Mouse (Mus musculus): ENCODE data around the gene Fshr. TPM values are rescaled to one million over a fixed set of nuclear protein-coding genes. Genes with fewer than 3 reads are reported as not detected.

Gene Fshr
- polyA plus RNA-seq, 1 experiment from 2014 or later: not detected

DNA sequence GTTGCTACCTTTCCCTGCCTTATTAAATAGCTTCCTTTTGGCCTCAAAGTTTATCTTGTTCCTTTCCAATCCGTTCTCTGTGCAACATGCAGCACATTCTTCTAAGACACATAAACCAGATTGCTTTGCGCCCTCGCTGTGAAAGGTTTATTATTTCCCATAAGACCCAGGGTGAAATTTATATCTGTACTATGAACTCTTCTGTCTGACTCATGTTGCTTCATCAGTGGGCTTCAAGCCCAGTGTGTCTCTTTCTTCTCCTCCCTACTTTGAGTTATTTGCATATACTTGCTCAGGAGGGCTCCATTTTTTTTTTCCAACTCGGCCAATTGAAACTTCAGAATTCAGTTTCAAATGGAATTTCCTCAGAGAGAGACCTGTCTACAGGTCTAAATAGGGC is 183.5 kb downstream of the Fshr start:
- H3K36me3 ChIP-seq: no peaks in the 10 kb centered on the region
- 59% methylated on average over 4 of the region's 4 CpGs for WGBS (ENCODE audit: insufficient replicate concordance)
- no peak overlapping the region for H3K4me2 ChIP-seq
- no peaks in the 10 kb centered on the region for H3K9me3 ChIP-seq (replicated peaks)
- H3K4me3 ChIP-seq: no peak overlapping the region
- ATAC-seq: no peak
- no peak overlapping the region for H3K27ac ChIP-seq
- H3K9ac ChIP-seq: no peak overlapping the region
- H3K27me3 ChIP-seq (replicated peaks): no peaks in the 10 kb centered on the region
- H3K4me1 ChIP-seq: no peaks in the 10 kb centered on the region

DNA sequence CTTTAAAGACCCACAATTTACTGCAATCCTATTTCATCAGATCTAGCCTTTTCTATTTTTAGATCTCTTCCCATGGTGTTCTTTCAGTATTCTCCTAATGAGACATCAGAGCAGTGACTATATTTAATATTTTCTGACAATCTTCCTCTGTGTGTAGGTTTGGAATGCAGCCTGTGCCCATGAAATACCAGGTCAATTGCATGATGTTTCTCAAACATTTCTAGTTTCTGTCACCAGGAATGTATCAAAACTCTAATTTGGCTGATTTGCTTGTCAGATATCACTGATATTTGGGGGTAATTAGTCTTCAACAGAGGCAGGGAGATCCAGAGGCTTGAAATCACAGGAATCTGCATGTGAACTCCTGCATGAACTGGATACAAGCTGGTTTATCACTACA is 186.8 kb downstream of the Fshr start:
- Histone ChIP-seq H3K4me2 (no peak overlapping the region), H3K27ac (no peak overlapping the region), H3K4me1 (no peaks in the 10 kb centered on the region), H3K36me3 (no peaks in the 10 kb centered on the region), H3K9me3 (replicated peaks) (no peaks in the 10 kb centered on the region), H3K27me3 (replicated peaks) (no peaks in the 10 kb centered on the region), H3K9ac (no peak overlapping the region), H3K4me3 (no peak overlapping the region)
- ATAC-seq: no peak

DNA sequence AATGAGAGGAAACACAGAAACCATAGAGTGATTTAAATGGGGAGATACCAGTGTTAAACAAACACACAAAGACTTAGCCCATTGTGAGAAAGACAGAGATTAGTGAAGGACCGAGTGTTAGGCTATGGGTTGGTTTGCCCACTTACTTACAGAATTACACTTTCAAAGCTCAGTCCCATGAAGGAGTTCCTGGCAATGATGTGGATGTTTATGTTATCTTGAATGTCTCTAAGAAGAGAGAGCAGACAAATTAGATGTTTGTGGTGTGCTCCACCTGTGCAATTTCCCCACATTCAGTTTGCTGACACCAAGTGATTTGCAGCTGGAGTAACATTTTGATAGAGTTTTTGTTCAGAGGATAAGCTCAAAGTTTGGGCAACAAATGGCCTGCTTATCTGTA is 191.4 kb downstream of the Fshr start:
- ATAC-seq: no peak
- H3K9ac ChIP-seq: no peak overlapping the region
- no peaks in the 10 kb centered on the region for H3K36me3 ChIP-seq
- no peak overlapping the region for H3K4me2 ChIP-seq
- H3K4me3 ChIP-seq: no peak overlapping the region
- H3K27ac ChIP-seq: no peak overlapping the region
- WGBS (ENCODE audit: insufficient replicate concordance): 62% methylated on average over 1 of the region's 1 CpGs
- H3K4me1 ChIP-seq: no peaks in the 10 kb centered on the region
- H3K27me3 ChIP-seq (replicated peaks): no peaks in the 10 kb centered on the region
- no peaks in the 10 kb centered on the region for H3K9me3 ChIP-seq (replicated peaks)

DNA sequence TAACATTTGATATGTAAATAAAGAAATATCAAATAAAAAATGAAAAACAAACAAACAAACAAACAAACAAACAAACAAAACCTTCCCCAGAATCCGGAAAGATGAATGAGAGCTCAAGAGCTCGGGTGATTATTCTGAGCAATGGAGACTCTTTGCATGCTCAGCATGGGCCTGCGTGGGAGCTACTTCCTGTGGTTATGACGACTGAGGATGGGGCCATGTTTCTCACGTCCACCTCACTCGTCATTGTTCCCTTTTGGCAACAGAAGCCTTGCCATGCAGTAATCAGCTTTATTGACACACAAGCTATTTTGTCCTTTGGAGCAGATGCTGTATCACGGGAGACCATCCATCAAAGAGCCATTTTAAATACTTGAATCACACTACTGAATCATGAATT is 191.8 kb downstream of the Fshr start:
- Histone ChIP-seq H3K36me3 (no peaks in the 10 kb centered on the region), H3K4me1 (no peaks in the 10 kb centered on the region), H3K27me3 (replicated peaks) (no peaks in the 10 kb centered on the region), H3K9me3 (replicated peaks) (no peaks in the 10 kb centered on the region), H3K9ac (no peak overlapping the region), H3K27ac (no peak overlapping the region), H3K4me3 (no peak overlapping the region), H3K4me2 (no peak overlapping the region)
- WGBS (ENCODE audit: insufficient replicate concordance): 48% methylated on average over 7 of the region's 7 CpGs
- ATAC-seq: no peak

DNA sequence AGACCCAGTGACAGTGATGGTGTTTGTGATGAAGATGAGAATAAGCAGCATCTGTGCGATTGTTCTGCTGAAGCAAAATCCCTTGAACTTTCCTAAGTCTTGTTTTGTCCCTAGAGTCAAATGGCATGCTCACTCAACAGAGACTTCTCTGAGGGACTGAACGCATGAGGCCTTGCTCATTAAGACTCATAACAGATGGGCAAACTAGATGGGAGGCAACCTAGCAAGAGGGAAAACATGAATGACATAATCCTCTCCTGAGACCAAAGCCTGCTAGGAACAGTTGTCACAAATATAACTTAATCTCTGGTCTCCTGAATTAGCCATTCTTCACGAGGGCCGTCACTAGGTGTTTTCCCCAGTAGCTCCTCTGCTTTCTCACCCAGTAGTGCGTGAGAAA is 194.5 kb downstream of the Fshr start:
- H3K4me3 ChIP-seq: no peak overlapping the region
- no peak overlapping the region for H3K27ac ChIP-seq
- no peak overlapping the region for H3K4me2 ChIP-seq
- 68% methylated on average over 5 of the region's 5 CpGs for WGBS (ENCODE audit: insufficient replicate concordance)
- no peaks in the 10 kb centered on the region for H3K9me3 ChIP-seq (replicated peaks)
- ATAC-seq: no peak
- H3K4me1 ChIP-seq: no peaks in the 10 kb centered on the region
- H3K9ac ChIP-seq: no peak overlapping the region
- H3K27me3 ChIP-seq (replicated peaks): no peaks in the 10 kb centered on the region
- H3K36me3 ChIP-seq: no peaks in the 10 kb centered on the region

DNA sequence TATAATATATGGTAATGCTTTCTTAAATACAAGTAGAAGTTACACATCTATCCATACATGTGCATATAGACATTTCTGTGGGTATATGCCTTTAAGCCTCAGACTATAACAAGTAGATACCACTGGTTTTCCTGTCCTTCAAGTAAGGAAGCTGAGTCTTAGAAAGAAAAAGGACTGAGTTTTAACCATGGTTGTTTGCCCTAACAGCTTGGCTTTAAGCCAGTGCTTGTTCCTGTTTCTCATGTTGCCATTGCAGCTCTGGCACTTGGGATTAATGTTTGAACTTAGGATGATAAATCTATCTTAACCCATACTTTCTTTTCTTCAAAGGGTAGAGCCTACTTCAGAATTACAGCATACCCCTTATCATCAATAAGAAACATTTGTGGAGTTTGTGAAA is 200.6 kb downstream of the Fshr start:
- Histone ChIP-seq H3K4me3 (no peak overlapping the region), H3K4me2 (no peak overlapping the region), H3K9ac (no peak overlapping the region), H3K9me3 (replicated peaks) (no peaks in the 10 kb centered on the region), H3K27ac (no peak overlapping the region), H3K4me1 (no peaks in the 10 kb centered on the region), H3K27me3 (replicated peaks) (no peaks in the 10 kb centered on the region), H3K36me3 (no peaks in the 10 kb centered on the region)
- ATAC-seq: no peak

DNA sequence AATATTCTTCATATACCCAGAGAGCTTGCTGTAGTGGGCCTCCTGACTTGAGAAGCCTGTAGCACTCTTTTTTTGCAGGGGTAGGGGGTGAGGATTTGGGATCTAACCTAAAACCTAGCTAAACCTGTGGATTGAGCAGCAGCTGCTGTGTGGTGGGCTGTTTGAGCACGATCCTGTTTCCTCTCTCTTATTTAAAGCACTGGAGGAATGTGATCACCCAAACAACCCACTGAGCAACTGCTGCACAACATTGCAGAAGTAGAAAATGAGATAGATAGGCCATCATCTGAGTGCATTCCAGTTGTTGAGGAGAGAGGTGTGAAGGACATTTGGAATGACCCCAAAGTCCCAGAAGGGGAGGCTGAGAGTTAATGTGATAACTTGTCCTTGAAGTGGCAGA is 202.2 kb downstream of the Fshr start:
- Histone ChIP-seq H3K27me3 (replicated peaks) (no peaks in the 10 kb centered on the region), H3K9ac (no peak overlapping the region), H3K36me3 (no peaks in the 10 kb centered on the region), H3K9me3 (replicated peaks) (no peaks in the 10 kb centered on the region), H3K4me1 (no peaks in the 10 kb centered on the region), H3K4me2 (no peak overlapping the region), H3K27ac (no peak overlapping the region), H3K4me3 (no peak overlapping the region)
- ATAC-seq: no peak
- 54% methylated on average over 1 of the region's 1 CpGs for WGBS (ENCODE audit: insufficient replicate concordance)

DNA sequence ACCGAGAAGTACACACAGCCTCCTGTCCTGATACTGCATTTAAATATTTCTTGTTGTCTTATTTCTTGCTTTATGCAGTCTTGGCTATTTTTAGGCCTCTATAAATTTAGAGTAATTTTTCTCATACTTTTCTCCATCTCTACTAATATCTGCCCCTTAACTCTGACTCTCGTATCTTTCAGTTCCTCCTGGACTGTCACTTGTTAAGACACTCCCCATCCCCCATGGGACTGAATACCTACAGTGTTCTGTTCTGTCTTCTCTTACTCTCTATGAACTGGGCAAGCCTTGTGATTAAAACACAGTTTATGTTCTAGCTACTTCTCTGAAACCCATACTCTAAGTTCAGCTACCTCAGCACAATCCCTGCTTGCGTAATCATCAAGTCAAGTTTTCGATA is 209.2 kb downstream of the Fshr start:
- Histone ChIP-seq H3K4me2 (no peak overlapping the region), H3K27me3 (replicated peaks) (no peaks in the 10 kb centered on the region), H3K27ac (no peak overlapping the region), H3K36me3 (no peaks in the 10 kb centered on the region), H3K4me3 (no peak overlapping the region), H3K4me1 (no peaks in the 10 kb centered on the region), H3K9me3 (replicated peaks) (no peaks in the 10 kb centered on the region), H3K9ac (no peak overlapping the region)
- 67% methylated on average over 4 of the region's 4 CpGs for WGBS (ENCODE audit: insufficient replicate concordance)
- no peak for ATAC-seq

DNA sequence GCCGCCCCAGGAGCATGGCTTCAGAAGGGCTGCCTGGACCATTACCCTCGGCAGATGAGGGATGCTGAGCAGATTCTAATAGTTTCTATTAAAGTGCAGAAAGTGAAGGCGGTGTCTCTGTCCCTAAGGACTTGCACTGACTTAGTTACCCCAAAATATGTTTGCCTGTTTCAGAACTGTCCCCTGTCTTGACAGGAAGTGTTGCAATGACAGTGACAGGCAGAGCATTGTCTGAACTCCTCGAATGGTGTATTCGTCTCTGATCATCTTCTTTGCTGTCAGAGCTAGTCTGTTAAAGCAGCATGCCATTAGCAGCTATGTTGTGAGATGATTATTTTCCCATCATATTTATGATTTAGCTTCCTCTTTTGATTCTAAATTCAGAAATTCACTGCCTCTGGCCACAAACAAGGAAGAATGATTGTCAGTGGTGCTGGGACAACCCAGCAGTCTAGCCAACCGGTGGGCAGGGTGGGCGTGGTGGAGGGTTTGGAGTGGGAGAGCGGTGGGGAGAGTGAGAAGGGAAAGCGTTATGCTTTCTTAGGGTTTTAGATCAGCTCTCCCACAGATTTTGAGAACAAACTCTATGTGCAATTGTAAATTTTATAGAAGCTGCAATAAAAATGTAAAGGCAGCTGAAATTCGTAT is 219.6 kb downstream of the Fshr start:
- no peak for ATAC-seq
- no peaks in the 10 kb centered on the region for H3K27me3 ChIP-seq (replicated peaks)
- 59% methylated on average over 10 of the region's 10 CpGs for WGBS (ENCODE audit: insufficient replicate concordance)
- no peaks in the 10 kb centered on the region for H3K4me1 ChIP-seq
- H3K36me3 ChIP-seq: no peaks in the 10 kb centered on the region
- H3K4me3 ChIP-seq: no peak overlapping the region
- H3K9me3 ChIP-seq (replicated peaks): no peaks in the 10 kb centered on the region
- H3K4me2 ChIP-seq: no peak overlapping the region
- no peak overlapping the region for H3K9ac ChIP-seq
- no peak overlapping the region for H3K27ac ChIP-seq

DNA sequence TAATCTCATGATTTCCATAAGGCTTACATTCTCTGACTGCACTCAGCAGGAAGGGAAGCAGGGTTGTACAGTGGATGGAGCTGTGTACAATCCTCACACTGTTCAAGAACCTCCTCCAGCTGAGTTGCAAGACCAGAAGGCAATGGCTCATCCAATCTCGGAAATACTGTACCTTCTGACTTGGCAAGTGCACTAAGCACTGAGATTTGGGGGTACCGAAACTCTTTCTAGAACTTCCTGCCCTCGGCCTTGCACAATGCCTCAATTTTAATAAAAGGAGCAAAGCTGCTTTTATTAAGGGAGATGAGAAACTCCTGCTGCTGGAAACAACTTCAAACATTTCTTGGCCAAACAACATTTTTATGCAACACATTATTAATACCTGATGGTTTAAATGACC is 225.9 kb downstream of the Fshr start:
- 53% methylated on average over 3 of the region's 3 CpGs for WGBS (ENCODE audit: insufficient replicate concordance)
- H3K27ac ChIP-seq: no peak overlapping the region
- no peak overlapping the region for H3K4me3 ChIP-seq
- H3K27me3 ChIP-seq (replicated peaks): no peaks in the 10 kb centered on the region
- no peaks in the 10 kb centered on the region for H3K36me3 ChIP-seq
- no peak overlapping the region for H3K4me2 ChIP-seq
- ATAC-seq: no peak
- H3K4me1 ChIP-seq: no peaks in the 10 kb centered on the region
- no peaks in the 10 kb centered on the region for H3K9me3 ChIP-seq (replicated peaks)
- no peak overlapping the region for H3K9ac ChIP-seq

DNA sequence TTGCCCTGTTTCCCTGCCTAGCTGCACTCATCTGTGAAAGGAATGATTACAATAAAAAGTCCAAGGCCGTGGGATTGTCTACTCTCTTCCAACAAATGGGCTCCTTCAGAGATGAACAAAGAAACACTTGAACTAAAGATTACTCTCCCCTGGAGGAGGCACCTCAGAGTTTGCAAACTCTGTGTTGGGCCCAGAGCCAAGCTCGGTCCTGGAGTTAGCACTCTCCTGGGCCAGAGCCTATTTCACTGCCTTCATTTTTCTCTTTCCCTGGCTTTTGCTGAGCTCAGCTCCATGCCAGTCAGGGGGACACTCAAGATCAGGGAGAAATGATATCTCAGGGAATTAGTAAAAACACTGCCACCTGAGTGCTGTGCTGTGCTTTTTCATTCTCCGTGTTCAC is 234.4 kb downstream of the Fshr start:
- ATAC-seq: no peak
- H3K27me3 ChIP-seq (replicated peaks): no peaks in the 10 kb centered on the region
- H3K9ac ChIP-seq: no peak overlapping the region
- H3K9me3 ChIP-seq (replicated peaks): no peaks in the 10 kb centered on the region
- no peak overlapping the region for H3K4me2 ChIP-seq
- H3K4me3 ChIP-seq: no peak overlapping the region
- H3K4me1 ChIP-seq: no peaks in the 10 kb centered on the region
- no peak overlapping the region for H3K27ac ChIP-seq
- 68% methylated on average over 3 of the region's 3 CpGs for WGBS (ENCODE audit: insufficient replicate concordance)
- no peaks in the 10 kb centered on the region for H3K36me3 ChIP-seq

DNA sequence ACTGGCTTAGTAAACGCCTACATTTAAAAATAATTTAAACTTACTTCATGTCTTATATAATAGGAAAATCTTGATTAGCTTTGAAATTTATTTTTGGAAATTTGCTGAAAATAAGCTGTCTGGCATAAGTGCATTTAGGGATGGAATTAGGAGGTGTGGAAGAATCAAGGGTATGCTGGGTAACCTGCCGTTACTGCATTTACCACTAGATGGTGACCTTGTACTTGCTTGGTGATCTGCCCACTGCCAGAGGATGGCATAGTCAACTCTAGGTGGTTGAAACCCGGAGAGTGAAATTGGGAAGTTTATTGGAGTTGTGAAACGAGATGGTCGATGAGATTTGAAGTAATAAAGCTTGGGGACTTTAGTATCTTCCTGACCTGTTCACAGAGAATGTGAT is 246.5 kb downstream of the Fshr start:
- no peaks in the 10 kb centered on the region for H3K9me3 ChIP-seq (replicated peaks)
- H3K27ac ChIP-seq: no peak overlapping the region
- H3K4me3 ChIP-seq: no peak overlapping the region
- no peaks in the 10 kb centered on the region for H3K36me3 ChIP-seq
- H3K4me2 ChIP-seq: no peak overlapping the region
- H3K27me3 ChIP-seq (replicated peaks): no peaks in the 10 kb centered on the region
- 18% methylated on average over 5 of the region's 5 CpGs for WGBS (ENCODE audit: insufficient replicate concordance)
- no peak overlapping the region for H3K9ac ChIP-seq
- ATAC-seq: no peak
- H3K4me1 ChIP-seq: no peaks in the 10 kb centered on the region

DNA sequence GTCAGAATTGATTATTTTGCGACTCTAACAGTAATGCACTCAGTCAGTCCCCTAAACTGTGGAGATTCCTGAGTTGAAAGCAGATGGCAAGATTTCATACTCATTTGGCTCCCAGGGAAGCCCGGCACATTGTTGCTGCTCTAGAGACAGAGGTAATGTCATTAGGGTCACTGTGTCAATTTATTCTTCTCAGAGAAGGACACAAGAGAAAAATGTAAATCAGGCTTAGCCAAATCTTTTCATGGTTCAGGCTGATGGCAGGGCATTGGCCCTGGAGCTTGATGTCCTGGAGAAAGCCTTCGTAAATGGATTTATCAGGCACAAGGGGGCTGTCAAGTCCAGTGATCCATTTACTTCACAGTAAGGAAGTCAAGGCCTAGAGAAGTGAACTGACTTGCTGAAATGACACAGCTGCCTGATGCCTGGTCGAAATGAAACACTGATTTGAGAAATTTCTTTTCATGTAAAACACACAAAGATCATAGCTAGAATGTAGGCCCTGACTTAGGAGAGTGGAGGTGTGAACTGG is 262.3 kb downstream of the Fshr start:
- Histone ChIP-seq H3K27ac (no peak overlapping the region), H3K36me3 (no peaks in the 10 kb centered on the region), H3K4me3 (no peak overlapping the region), H3K9ac (no peak overlapping the region), H3K9me3 (replicated peaks) (no peaks in the 10 kb centered on the region), H3K4me2 (no peak overlapping the region), H3K4me1 (no peaks in the 10 kb centered on the region), H3K27me3 (replicated peaks) (no peaks in the 10 kb centered on the region)
- WGBS (ENCODE audit: insufficient replicate concordance): 38% methylated on average over 4 of the region's 4 CpGs
- ATAC-seq: no peak
